Mouse (Mus musculus) mesoderm, embryonic 11.5 days (tissue): Measurements from ENCODE around the gene Ipcef1.

Experiments
- DNase-seq: peaks from one replicate; pipeline ENCODE4 v3.0.0-alpha.2; 2012; ENCODE audit warnings: low read depth, low spot score

Ipcef1 gene

DNA sequence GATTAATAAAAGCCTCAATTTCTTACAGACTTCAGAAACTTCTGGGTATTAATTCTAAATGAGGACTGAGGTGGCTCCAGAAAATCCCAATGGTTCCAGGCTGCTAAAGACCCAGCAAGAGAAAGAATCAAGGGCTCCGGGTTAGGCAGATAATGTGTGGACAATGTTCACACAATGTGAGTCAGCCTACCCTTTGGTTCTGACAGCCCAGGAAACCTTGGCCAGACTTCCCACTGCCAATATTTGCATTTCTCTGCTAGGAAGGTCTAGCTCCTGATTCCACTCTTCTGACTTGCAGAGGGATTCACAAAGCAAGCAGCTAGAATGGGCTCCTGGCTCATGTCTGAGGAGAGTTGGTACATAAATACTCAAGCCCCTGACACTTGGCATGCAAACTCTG, 83.9 kb downstream of the Ipcef1 start:
- no peak for DNase-seq

DNA sequence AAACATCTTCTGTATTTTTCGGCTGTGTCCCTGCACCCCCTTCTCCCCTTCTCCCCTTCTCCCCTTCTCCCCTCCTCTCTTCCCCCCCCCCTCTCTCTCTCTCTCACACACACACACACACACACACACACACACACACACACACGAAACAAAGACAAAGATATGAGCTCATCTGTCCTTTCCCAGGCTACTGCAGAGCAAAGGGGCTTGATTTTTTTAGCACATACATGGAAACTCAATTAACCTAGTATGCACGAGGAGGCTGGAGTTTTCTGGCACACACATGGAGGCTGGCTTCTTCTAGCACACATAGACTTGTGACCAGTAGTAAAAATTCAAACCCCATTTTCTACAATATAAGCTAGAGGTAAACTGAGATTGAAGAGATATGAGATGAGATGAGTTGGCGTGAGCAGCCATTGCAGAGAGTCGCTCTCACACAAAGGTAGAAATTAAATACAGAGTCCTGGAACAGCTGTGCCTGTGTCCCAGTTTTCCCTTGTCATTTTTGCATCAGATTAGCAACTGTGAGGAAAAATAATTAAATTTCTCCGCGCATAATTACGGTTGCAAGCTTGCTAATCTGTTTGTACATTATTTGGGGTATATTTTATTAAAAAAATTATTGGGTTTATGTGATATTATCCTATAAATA, 84.6 kb downstream of the Ipcef1 start:
- no peak for DNase-seq

DNA sequence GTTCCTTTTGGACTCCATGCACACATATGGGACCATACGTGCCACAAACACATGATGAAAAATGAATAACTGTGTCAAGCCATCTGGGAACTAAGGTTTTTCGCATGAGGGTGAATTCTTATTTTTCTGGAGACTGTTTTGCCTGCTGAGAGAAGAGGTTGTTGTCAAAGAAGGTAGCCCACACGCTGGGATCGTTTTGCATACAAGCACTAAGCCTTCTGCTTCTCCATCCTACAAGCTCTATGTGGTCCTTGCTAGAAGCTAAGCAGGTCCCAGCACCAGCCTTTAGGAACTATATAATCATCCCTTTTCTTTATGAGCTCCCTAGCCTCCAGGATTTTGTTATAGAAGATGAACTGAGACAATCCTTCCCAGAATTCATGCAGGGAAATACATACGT, 93.5 kb downstream of the Ipcef1 start:
- no peak for DNase-seq

DNA sequence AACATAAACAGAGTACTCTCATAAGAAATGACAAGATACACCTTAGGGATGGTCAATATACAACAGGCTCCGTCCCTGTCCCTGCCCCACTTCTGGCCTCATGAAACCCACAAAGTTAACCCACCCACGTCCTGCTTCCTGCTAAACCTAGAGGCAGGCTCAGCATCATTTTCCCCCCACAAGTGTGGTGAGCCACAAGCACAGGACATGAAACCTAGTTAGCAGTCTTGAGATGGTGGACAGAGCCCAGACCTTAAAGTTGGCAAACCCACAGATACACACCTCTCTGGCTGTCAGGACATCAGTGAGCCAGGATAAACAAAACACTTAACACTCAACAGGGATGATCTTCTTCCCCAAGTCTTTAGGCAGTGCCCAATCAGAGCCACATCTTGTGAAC, 95.9 kb downstream of the Ipcef1 start:
- no peak for DNase-seq

DNA sequence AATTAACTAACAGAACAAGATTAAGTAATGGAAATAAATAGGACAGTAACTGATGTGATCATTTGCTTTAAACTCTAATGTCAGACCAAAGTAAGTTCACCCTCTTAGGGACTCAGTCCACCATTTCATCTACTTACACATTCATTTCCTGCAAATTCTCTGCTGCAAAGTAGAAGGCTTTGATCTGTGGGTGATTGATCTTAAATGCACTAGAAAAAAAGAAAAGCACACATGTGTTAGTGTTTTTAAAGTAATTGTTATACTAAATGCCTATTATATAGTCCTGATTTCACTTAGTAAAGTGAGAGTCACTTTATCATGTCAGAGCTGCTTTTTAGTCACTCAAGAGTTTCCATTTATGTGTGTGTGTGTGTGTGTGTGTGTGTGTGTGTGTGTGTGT, 97.7 kb downstream of the Ipcef1 start:
- DNase-seq = no peak

DNA sequence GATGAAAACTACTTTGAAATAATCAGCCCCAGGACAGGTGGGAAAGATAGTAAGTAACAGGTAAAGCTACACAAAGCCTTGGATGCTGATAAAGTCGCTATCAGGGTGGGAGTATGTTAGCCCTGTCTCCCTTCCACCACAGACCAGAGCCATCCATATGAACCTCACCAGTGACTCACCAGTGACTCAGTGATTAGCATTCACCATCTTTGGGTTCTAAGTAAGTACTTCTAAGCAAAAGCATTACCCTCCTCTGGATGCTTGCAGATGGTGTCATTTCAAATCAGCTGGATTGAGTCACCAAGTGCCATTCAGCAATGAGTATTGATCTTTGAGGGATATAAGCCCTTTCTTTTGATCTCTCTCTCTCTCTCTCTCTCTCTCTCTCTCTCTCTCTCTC, 99.2 kb downstream of the Ipcef1 start:
- no peak for DNase-seq

DNA sequence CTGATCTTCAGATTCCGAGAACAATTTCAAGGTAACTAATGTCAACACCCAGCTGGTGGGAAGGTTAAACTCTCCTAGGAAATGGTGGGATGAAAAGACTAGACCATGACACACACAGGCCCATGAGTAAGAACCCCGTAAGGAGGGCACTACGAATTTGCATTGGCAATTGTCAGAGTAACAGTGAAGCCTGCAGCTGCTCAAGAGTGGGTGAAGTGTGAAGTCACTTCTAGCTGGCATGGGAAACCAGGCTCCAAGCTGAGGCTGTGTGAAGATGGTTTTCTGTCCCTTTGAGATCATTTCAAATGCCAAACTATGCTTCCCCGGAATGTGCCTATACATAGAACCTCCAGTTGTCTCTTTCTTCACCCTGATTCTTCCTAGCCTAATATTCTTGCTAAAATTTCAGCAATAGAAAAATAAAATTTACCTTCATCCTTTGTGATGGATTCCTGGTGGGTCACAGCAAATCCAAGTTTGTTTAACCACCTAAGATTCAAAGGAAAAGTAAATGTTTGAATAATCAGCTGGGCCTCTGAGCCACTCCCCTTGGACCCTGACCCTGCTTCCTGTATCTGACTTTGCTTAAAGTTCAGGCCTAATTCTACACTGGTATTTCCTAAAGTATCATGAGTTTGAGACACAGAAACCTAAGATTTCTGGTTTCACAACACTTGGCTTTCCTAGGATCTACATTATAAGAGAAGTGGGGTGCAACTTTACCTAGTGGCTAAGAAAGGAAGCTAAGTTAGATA, 115.4 kb downstream of the Ipcef1 start:
- no peak for DNase-seq

DNA sequence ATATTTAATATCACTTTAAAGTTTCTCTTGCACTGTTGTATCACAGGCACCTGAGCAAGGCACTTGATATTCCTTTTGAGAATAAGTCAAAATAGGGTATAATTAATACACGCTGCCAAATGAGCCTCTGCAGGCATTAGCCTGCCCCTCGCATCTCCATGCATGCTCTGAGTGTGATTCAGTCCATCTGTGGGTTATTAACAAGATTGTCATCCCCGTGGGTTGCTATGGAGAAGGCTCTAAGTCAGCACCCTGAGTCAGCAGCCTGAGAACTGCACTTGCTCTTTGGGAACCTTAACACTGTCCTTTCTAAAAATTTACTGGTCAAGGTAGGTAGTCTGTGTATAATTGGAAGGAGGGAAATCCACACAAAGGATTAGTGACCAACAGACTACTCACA, 117.5 kb downstream of the Ipcef1 start:
- DNase-seq = no peak

DNA sequence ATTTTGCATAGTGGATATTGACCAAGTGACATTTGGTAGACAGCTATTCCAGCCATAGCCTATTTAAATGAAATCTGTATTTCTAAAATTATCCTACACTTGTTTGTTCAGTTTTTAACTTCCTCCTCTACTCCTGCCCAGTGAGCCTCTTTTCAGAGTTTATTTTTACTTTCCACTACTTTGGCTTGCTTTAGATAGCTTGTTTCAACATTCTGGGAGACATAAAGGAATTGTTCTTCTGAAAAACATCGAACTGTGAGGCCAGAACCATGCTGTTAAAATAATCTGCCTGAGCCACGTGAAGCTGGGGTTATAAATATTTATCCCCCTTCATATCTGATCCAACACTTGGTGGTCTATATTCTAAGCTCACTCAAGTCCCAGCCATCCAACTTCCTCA, 121.4 kb downstream of the Ipcef1 start:
- no peak for DNase-seq

DNA sequence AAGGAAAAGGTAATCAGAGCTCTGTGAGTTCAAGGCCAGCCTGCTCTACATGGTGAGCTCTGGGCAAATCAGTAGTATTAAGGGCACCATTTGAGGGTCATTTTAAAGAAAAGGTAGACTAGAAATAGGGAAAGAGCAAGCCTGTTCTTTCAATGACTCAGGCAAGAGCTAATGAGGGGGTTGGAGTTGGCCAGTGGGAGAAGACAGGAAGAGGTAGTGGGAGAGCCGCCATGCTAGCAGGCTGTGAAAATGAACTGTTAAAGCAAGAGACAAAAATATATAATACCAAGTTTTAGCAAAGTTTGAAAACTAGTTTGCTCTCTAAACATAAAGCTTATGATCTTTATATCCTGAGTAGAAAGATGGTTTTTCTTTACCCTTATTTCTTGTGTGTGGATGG, 121.9 kb downstream of the Ipcef1 start:
- no peak for DNase-seq

DNA sequence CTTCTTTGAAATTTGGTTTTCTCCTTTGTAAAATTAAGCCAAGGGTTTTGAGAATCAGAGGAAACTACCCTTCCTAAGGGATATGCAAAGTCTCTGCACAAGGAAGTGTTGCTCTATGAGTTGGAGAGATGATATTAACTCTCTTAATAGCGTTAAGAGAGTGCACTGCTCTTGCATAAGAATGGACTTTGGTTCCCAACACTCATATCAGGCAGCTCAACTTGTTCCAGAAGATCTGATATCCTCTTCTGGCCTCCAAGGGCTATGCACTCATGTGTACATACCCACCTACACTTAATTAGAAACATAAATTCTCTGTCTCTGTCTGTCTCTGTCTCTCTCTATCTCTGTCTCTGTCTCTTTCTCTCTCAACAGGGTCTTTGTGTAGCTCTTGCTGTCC, 123.4 kb downstream of the Ipcef1 start:
- DNase-seq = no peak

DNA sequence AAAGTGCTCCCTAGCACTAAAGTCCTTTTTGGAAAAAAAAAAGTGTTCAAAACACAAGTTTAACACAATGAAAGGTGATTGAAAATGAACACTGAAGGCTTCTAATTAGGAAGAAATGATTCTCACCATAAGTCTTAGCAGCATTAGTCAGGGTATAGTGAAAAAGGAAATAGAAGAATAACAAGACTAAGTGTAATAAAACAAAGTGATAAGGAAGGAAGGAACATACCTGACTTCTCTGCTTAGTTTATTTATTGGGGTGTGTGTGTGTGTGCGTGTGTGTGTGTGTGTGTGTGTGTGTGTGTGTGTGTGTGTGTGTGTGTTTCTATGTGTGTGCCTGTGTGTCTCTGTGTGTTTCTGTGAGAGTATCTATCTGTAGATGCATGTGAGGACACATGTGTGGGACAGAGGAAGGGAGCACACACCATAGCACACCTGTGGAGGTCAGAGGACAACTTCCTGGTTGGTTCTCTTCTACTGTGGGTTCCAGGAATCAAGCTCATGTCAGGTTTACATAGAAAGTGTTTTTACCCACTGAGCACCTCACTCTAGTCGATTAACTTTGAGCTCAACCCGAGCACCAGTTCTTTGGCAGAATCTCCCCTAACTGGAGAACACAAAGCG, 124.6 kb downstream of the Ipcef1 start:
- DNase-seq = no peak

DNA sequence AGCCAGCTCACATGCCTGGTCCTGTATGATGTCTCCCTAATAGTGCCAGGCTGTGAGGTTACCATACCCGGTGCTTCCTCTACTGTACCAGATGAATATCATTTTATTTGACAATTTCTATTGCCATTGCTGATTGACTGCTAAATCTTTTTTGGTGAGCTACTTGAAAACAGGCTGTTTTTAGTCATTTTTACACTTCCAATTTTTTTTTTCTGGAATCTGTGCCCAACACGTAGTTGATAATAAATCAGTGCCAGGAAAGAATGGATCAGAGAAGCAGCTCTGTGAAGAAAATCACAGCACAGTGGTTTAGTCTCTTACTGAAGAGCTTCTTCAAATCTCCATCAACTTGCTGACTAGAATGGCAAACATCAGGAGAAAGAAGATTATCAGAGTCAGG, 125.6 kb downstream of the Ipcef1 start:
- DNase-seq = no peak

DNA sequence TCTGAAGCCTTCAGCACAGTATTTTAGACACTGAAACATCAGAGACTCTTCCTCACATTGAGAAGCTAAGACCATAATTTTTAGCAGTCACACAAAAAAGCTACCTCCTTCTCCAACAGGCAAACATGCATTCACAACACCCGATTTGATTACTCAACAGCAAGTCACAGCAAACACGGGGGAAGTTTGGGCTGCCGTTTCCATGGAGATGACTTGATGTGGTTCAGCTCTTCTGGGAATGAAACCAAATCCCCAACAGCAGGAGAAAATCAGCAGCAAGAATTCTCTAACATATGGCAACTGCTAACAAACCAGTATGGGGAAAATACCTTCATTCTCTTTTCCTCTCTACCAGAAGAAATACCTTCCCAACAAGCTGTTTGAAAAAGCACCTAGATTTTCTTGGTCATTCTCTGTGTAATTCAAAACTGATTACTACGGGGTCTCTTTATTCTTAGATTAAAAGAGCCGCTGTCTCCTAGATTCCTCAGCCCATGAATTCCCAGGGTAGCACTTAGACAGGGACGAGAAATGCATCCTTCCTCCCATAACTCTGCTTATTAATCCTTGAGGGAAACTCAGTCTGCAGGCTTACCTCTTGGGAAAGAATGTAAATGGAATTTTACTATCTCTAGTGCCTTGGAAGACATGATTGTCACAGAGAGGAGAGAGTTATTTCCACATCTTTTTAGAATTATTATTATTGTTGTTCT, 135.6 kb downstream of the Ipcef1 start:
- peak; percentile 81 for DNase-seq

DNA sequence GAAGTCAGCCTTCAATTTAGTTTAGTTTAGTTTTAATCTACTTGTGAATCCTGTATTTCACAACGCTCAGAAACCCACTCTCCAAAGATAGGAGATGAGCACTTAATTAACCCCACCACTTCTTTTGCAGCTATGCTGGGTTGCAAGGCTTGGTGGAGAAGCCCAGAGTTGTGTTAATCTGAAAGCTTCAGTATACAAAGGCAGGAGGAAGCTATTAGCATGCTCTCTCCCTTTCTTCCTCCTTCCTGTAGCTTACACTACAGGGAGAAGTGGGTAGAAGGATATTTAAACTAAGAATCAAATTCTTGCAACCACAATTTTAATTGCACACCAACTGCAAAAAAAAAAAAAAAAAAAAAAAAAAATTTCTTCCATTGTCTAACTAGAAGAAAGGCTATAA, 136.3 kb downstream of the Ipcef1 start:
- no peak for DNase-seq

DNA sequence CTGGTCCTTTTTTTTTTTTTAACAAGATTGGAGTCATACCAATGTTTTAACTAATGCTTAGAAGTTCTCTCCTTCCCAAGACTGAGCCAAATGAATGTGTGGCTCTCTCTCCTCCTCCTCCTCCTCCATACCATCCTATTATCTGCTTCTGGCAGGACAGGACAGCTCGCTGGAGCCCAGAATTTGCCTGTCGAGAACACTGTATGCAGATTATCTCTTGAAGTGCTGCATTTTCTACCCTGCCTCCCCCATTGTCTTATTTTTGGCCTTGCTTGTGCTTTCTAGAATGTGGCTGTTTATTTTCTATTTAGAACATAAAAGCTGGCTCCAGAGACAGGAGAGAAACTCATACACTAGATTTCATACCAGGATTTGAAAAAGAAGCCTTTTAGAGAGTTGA, 142.5 kb downstream of the Ipcef1 start:
- no peak for DNase-seq

DNA sequence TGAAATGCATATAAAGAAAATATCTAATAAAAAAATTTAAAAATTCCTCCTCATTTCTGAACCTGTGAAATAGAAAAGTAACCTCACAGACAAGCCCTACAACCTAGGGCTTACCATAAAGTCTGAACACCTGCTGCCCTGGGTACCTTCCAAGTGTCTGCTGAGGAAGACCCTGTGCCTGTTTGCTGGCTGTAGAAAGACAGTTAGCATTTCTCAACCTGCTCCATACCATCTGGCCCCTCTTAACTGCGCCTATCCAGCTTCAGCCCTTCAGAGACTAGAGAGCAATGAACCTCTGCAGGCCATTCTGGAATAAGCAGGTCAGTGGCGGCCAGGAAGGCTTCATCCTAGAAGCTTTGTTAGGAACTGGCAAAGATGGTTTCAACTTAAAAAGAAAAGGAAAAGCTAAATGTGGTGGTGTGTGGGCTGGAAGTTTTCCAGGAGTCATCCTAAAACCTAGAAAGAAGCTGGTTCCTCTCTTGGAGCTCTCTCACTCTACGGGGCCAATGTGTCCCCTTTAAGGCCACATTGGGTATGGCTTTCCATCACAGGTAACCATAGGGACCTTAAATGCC, 150.4 kb downstream of the Ipcef1 start:
- DNase-seq = no peak

DNA sequence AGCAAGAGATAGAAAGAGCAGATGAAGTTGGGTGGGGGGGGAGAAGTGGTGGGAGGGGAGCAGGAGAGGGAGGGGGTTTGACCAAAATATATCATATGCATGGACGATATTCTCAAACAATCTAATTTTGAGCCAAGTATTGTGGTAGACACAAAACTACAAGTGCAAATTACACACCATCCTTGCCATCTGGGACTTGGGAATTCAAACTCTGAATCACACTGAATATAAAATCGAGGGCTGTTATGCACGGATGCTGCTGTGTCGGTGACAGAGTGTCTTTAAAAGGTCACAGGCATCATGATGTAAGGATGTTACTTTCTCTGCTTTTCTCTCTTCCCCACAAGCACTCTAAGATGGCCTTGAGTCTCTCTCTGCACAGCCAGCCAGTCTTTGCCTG, 152.2 kb downstream of the Ipcef1 start:
- no peak for DNase-seq

DNA sequence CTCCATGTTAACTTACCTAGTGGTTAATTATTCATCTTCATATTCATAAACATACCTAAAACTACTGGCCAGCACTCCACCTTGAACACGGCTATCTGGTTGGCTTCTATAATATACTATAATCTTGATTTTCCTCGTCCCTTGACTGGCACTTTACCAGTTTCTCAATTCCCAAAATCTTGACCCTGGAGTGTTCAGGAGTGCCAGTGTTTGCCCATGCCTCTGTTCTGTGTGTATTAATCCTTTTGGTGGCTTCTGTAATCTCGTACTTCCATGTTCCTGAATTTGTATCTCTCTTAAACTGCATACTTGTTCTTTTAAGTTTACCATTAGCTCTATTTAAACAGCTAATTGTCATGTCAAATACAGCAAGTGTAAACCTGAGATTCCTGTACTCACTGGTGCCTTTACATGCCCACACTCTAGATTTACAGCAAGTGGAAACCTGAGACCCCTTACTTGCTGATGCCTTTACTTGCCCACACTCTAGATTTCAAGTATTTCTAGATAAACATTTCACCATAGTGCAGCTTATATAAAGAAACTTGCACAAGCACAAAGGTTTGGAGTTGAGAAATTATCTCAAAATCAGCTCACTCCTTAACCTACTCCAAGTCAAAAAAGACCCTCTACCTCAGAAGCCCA, 155.5 kb downstream of the Ipcef1 start:
- no peak for DNase-seq

DNA sequence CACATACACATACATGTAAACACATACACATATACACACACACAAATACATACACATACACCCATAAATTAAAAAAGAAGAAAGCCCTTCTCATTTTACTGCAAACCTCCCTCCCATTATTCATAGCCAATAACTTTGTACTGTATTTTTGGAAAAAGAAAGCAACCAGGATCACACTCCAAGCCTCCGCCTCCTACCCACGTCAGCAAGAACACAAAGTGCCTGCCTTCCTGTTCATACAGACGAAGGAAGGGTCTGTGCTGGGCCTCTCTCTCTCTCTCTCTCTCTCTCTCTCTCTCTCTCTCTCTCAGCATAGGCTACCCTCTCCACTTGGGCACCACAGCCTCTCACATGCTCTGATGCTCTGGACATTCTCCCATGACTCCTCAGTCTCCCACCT, 156.5 kb downstream of the Ipcef1 start:
- no peak for DNase-seq

DNA sequence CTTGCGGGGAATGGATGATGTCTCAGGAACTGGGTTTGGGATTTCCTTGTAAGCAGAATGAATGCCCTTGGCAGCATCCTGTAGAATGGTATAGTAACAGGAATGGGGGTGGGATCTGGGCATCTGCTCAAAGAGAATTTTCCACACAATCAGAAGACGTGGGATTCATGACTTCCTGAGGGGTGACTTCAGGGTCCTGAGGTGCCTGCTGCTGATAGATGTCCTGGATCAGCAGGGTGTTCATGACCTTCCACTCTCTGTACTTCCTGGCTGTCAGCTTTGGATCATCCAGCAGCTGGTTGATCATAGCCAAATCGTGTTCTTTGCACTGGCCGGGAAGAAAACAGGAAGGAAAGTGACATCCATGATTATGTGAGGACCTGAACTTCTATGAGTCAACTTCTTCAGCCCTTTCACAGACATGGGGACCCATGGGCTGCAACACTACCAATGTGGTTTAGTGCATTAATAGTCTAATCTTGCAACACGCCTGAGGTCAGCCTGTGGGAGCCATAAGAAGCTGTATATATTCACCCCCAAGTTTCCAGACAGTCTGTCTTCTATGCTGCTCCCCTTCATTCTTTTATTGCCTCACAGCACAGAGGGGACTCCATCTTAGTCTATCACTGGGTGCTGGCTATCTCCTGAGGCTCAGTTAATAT, 161.8 kb downstream of the Ipcef1 start:
- DNase-seq = no peak
